Mouse (Mus musculus) ZHBTc4 (cell line): Measurements from ENCODE around the gene Arl10.
A peak's percentile ranks its signal among the peaks of the same experiment; 100 is the strongest.

Experiments
- DNase-seq: peaks from one replicate; pipeline ENCODE4 v3.0.0-alpha.2; 2011; ENCODE audit warnings: low read depth, low spot score

Gene Arl10

GRCm38 (mm10) chr13:54574854-54575481, at the start of gene Arl10:
Gene Arl10, plus strand, starts transcription at chr13:54575015.
- DNase-seq: peak; percentile 79

- DNase-seq: no peak
Observed at GRCm38 (mm10) chr13:54527140-54527539, 47.7 kb upstream of the Arl10 start.

- no peak for DNase-seq
Observed at GRCm38 (mm10) chr13:54532134-54532533, 42.7 kb upstream of the Arl10 start.

- DNase-seq: no peak
Observed at GRCm38 (mm10) chr13:54548036-54548435, 26.8 kb upstream of the Arl10 start.

- no peak for DNase-seq
Observed at GRCm38 (mm10) chr13:54556176-54556575, 18.6 kb upstream of the Arl10 start.

GRCm38 (mm10) chr13:54556796-54557195, 18.0 kb upstream of the Arl10 start:
- DNase-seq: no peak

- DNase-seq: no peak
Observed at GRCm38 (mm10) chr13:54557652-54558051, 17.2 kb upstream of the Arl10 start.

- DNase-seq: no peak
Observed at GRCm38 (mm10) chr13:54559656-54560055, 15.2 kb upstream of the Arl10 start.

GRCm38 (mm10) chr13:54560608-54561007, 14.2 kb upstream of the Arl10 start:
- no peak for DNase-seq

GRCm38 (mm10) chr13:54562562-54562961, 12.3 kb upstream of the Arl10 start:
- DNase-seq: no peak

- DNase-seq: peak; percentile 45
Observed at GRCm38 (mm10) chr13:54564232-54565200, 10.3 kb upstream of the Arl10 start.

- peak; percentile 94 for DNase-seq
Observed at GRCm38 (mm10) chr13:54565201-54565581, 9.6 kb upstream of the Arl10 start, which contains the start of gene 4833439L19Rik. Gene 4833439L19Rik, minus strand, starts transcription at chr13:54565435.

GRCm38 (mm10) chr13:54565594-54566345, 9.0 kb upstream of the Arl10 start:
- DNase-seq: peak; percentile 91

- peak; percentile 83 for DNase-seq
Observed at GRCm38 (mm10) chr13:54568380-54568779, 6.4 kb upstream of the Arl10 start.

- DNase-seq: peak; percentile 60
Observed at GRCm38 (mm10) chr13:54569282-54569681, 5.5 kb upstream of the Arl10 start.

- DNase-seq: no peak
Observed at GRCm38 (mm10) chr13:54570736-54571135, 4.1 kb upstream of the Arl10 start.

- no peak for DNase-seq
Observed at GRCm38 (mm10) chr13:54571637-54572036, 3.2 kb upstream of the Arl10 start.

- no peak for DNase-seq
Observed at GRCm38 (mm10) chr13:54572621-54573020, 2.2 kb upstream of the Arl10 start.

- DNase-seq: no peak
Observed at GRCm38 (mm10) chr13:54575489-54575888, 674 bp downstream of the Arl10 start.

GRCm38 (mm10) chr13:54577652-54578507, 3.1 kb downstream of the Arl10 start:
- DNase-seq: peak; percentile 52

- DNase-seq: no peak
Observed at GRCm38 (mm10) chr13:54581385-54581784, 6.6 kb downstream of the Arl10 start.
